Mouse (Mus musculus) gonadal fat pad, adult 2 months (tissue): Measurements from ENCODE around the gene AK157302. TPM values are rescaled to one million over a fixed set of nuclear protein-coding genes. Genes with fewer than 3 reads are reported as not detected.

Experiments used
- polyA plus RNA-seq: library from polyadenylated mRNA; depleted of rRNA; stranded (reverse); fragments of >200 nt; gene quantifications from 2 replicates; pipeline ENCODE4 v1.2.3, GENCODE M21; 2012; rRNA removed

Gene AK157302
- polyA plus RNA-seq, 1 experiment = 0.50 TPM

Other genes starting within 250 kb of the AK157302 start
- 7,749 and 11,313 TPM in 2 replicates for gene Gpx5, start 202.5 kb upstream of the AK157302 start, polyA plus RNA-seq
- gene Gpx6, start 183.1 kb upstream of the AK157302 start, polyA plus RNA-seq = 30.8 and 58.3 TPM in 2 replicates
- gene Olfr1367, start 148.3 kb upstream of the AK157302 start, polyA plus RNA-seq = not detected in 2 replicates
- 1.9 and 2.3 TPM in 2 replicates for gene Zscan12, start 132.4 kb upstream of the AK157302 start, polyA plus RNA-seq
- 24.0 and 29.1 TPM in 2 replicates for gene Zkscan3, start 92.5 kb upstream of the AK157302 start, polyA plus RNA-seq
- 0.81 and 1.2 TPM in 2 replicates for gene Pgbd1, start 54.2 kb upstream of the AK157302 start, polyA plus RNA-seq
- 22.6 and 23.8 TPM in 2 replicates for gene Zscan26, start 41.5 kb upstream of the AK157302 start, polyA plus RNA-seq
- gene Nkapl, start 26.7 kb upstream of the AK157302 start, polyA plus RNA-seq = 0.74 and 0.86 TPM in 2 replicates
- gene Zkscan4, start 16.3 kb upstream of the AK157302 start, polyA plus RNA-seq = 1.7 and 2.0 TPM in 2 replicates
- gene Gm10065, start 15.8 kb upstream of the AK157302 start, polyA plus RNA-seq = 0.76 TPM in 1 of 2 replicates, not detected in the other
- gene Gm11273, start 6.2 kb downstream of the AK157302 start, polyA plus RNA-seq = 12.7 and 15.5 TPM in 2 replicates
- gene Zkscan8, start 35.9 kb downstream of the AK157302 start, polyA plus RNA-seq = 6.2 and 6.3 TPM in 2 replicates
- gene Olfr1366, start 47.6 kb downstream of the AK157302 start, polyA plus RNA-seq = not detected in 2 replicates
- not detected in 2 replicates for gene Olfr1535, start 64.7 kb downstream of the AK157302 start, polyA plus RNA-seq
- gene Olfr1364, start 86.5 kb downstream of the AK157302 start, polyA plus RNA-seq = not detected in 2 replicates
- not detected in 2 replicates for gene Olfr1362, start 118.8 kb downstream of the AK157302 start, polyA plus RNA-seq
- gene Olfr11, start 147.3 kb downstream of the AK157302 start, polyA plus RNA-seq = not detected in 2 replicates
- not detected in 2 replicates for gene Olfr1361, start 168.2 kb downstream of the AK157302 start, polyA plus RNA-seq
- not detected in 2 replicates for gene Olfr1360, start 182.2 kb downstream of the AK157302 start, polyA plus RNA-seq
- not detected in 2 replicates for gene Olfr1359, start 202.9 kb downstream of the AK157302 start, polyA plus RNA-seq
- 1.8 TPM in 1 of 2 replicates, not detected in the other for gene Hist1h2bl, start 220.9 kb downstream of the AK157302 start, polyA plus RNA-seq
- 3.0 and 4.3 TPM in 2 replicates for gene Hist1h2ai, start 221.2 kb downstream of the AK157302 start, polyA plus RNA-seq
- 4.0 and 12.7 TPM in 2 replicates for gene Hist1h3h, start 222.4 kb downstream of the AK157302 start, polyA plus RNA-seq
- gene Hist1h2bm, start 226.8 kb downstream of the AK157302 start, polyA plus RNA-seq = 0.65 TPM in 1 of 2 replicates, not detected in the other
- gene Hist1h4j, start 239.8 kb downstream of the AK157302 start, polyA plus RNA-seq = 0.97 and 1.7 TPM in 2 replicates